Mouse (Mus musculus) A20 (cell line): ENCODE data around the gene Gramd1b.

Experiments used
- DNase-seq: peaks from one replicate; pipeline ENCODE4 v3.0.0-alpha.2; 2011; ENCODE audit warnings: low read depth, low spot score

The Gramd1b gene

DNA sequence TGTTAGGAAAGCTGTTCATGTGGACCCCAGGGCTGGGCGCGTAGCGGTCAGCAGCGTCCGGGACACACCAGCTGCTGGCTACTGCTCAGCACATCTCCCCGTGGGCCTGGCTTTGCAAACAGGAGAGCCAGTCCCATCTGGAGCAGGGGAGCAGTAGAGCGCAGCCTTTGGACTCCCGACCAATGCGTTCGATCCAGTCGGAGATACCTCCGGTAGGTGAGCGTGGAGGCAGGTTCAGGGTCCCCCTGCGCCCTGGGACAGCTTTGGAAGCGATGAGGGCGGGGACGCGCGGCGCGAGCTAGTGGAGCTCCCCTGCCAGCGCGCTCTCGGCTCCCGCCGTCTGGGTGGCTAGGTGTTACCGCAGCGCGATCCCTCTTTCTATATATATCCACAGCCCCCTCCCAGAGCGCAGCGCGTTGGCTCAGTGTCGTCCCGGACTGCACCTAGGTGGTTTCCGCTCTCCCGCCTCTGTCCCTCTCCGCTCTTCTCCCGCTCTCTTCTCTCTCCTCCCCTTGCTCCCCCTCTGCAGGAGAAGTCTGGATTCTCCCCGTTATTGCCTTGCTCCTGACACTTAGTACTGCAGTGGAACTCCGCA lies at the start of gene Gramd1b:
Gene Gramd1b (minus strand): TSS at position 357 of the 595 bp plus-strand sequence.
- no peak for DNase-seq

GRCm38 (mm10) chr9:40578726-40579625 lies 47.8 kb upstream of the Gramd1b start:
- peak; percentile 34 for DNase-seq

DNA sequence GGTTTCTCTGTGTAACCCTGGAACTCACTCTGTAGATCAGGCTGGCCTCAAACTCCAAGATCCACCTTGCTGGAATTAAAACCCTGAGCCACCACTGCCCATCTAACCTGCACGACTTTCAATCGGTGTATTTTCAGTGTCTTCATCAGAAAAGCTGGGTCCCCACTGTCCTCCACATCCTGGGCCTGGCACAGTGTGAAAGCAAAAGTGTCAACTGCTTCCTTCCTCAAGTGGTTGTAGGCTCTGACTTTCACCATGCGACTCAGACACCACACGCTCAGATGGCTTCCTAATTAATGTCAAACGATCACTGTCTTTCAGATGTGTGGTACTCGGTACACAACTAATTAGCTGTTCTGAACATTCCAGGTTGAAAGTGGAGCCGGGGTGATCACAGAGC lies 45.9 kb upstream of the Gramd1b start:
- DNase-seq = peak; percentile 75

GRCm38 (mm10) chr9:40575053-40575985 lies 44.1 kb upstream of the Gramd1b start:
- no peak for DNase-seq

DNA sequence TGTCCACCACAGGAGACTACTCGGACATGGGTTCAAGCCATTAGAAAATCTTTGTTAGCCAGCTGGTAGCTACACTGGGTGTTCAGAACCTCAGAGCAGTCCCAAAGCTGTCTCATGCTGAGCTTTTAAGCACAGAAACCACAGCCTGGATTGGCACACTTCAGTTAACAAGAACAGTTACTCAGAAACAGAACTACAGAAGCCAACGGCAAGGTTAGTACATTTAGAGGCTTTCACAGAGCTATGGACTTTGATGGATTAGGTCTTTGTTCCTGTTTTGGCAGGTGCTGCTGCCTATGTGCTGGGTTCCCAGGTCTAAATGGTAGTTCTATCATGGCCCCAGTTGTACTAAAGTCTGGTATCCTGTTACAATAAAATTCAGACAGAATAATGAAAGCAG lies 40.1 kb upstream of the Gramd1b start:
- DNase-seq = peak; percentile 52

DNA sequence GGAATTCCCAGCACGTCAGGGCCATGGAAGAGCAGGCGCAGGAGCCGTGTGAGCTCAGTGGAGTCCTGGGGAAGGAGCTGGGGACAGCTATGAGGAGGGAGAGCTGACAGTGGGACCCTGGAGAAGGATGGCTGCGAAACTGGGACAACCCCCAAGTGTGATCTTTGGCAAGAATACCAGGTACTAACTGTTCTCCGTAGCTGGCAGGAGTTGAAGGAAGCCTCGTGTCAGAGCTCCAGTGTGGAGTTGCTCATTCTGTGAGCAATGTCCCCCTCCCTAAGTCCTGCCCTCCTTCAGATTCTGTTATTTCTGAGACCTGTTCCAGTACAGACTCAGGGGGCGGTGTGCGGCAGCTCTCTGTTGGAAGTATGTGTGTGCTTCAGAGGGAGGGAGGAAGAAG lies 36.9 kb upstream of the Gramd1b start:
- DNase-seq = no peak

DNA sequence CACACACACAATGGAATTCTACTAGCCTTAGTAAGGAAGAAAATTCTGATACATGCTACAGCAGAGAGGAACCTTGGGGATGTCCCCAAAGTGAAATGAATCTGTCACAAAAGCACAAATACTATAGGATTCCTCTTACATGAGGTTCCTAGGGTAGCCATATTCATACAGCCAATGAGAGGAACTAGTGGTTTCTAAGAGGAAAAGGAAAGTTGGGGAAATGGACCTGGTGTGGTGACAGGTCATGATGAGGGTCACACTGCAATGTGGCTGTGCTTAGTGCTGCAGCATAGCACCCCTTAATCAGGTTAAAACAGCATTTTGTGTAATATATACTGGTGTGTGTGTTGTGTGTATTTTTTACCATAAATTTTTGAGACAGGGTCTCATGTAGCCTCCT lies 32.6 kb upstream of the Gramd1b start:
- no peak for DNase-seq

DNA sequence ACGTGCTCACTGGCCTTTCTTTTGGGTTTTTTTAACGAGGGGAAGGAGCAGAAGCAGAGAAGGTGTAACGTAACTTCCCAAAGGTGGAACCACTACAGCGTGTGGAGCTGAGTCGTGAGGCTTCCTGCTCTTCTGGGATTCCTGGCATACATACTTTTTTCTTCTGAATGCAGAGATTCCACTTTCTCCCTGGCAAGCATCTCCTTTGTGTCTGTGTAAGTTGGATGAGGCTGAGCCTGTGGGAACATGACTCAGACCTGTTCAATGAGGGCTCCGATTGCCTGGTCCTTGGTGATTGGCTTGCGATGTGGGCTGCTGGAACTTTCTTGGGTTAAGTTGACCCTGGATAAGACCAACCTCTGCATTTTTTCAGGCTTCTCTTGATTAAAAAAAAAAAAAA lies 28.5 kb upstream of the Gramd1b start:
- no peak for DNase-seq

GRCm38 (mm10) chr9:40557796-40558195 lies 26.6 kb upstream of the Gramd1b start:
- DNase-seq = no peak

DNA sequence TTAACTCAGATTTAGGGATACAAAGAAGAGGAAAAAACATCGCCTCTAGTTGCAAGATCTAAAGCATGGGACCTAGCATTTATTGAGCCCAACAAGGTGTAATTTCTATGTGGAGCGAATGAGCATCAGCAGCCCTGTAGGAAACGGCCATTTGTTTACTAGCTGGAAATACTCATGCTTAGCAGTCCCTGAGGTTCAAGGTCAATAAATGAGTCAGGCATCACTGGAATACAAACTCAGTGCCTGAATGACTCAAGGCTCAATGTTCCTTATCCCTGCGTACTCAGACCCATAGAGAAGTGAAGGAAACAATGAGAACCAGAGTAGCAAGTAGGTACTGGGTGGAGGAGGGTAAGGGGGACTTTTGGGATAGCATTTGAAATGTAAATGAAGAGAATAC lies 25.2 kb upstream of the Gramd1b start:
- DNase-seq = no peak

DNA sequence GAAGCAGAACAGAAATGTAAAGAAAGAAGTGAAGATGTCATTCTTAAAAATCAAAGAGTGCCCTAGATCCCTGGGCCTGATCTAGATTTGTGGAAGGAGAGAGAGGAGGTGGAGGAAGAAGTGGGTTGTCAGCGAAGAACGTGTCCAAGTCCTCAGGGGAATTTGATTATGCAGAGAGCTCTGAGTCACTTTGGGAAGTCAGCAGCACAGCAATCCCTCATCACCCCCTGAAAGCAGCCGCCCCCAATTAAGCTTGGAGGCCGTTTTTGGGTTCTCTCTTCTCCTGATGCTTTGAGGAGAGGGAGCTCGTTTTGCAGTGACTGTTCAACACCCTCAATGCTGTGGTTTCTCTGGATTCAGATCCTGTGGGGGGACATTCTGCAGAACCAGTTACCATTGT lies 24.1 kb upstream of the Gramd1b start:
- DNase-seq = no peak

DNA sequence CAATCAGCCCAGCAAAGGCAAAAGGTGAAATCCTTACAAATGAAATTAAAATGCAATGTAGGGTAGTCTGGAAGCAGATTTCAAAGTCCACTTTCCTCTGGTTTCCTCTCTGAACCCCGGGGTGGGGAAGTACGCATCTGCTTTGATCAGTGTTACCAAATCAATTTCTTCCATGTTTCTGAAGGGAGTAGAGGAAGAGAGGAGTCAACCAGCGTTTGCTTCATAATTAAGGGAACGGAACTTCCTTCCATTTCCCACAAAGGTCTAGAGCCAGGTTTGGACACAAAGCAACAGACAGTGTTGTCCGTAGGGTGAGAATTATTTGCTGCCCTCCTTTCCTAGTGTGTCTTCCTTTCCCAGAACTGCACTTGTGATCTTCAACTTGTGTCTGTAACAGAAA lies 16.7 kb upstream of the Gramd1b start:
- no peak for DNase-seq

GRCm38 (mm10) chr9:40545193-40545592 lies 14.0 kb upstream of the Gramd1b start:
- no peak for DNase-seq

DNA sequence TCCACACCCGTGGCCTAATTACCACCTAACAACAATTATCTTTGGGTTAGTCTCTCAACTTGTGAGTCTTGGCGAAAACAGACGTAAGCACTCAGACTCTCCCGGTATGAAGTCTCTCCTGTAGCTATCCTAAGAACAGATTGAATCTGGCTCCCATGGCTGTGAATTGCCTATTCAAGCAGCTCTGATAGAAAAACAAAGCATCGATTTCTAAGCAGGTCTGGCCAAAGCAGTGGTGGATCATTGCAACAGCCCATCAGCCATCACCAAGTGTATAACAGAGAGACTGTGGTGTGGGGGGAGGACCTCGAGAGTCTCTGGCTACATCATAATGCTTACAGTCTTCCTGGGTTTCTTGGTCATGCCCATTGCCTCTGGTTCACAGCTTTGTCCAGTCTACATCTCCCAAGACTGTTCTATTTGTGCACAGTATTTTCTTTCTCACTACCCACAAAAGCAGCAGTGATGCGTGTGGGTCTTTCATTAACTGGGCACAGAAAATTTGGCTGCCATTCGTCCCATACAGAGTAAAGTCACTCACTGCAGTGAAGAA lies 8.5 kb upstream of the Gramd1b start:
- no peak for DNase-seq

DNA sequence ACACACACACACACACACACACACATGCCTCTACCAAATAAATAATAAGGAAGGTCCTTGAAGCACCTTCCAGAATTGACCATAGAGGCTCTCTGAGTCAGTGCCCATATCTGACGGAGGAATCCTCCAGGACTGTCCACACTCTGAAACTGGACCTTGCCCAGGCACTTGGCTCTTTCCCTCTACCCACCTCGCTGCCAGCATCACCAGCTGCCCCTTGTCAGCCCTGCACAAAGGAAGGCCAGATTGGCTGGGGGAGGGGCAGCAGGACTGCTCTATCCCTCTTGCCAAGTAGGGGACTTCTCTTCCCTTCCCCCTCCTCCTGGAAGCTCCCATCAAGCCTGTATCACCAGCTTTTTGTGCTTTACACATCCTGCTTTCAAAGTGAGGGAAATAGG lies 6.5 kb upstream of the Gramd1b start:
- DNase-seq = no peak

- DNase-seq = no peak
These were observed 6.0 kb upstream of the Gramd1b start for GRCm38 (mm10) chr9:40537044-40537707.

DNA sequence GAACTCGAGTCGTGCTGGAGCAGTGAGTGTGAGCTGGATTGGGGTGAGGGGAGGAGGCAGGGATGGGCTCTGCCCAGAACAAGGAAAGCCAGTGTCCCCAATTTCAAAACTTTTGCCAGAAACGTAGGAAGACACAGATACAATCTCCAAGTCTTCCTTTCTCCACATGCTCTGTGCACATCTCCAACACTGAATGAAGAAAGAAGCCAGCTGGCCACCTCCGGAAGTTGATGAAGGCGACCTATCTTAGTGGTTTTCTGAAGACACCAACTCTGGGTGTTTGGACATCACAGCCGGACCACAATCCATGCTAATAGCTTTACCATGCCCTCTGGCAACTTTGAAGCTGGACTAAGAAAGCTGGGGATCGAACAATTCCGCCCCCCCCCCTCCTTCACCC lies 647 bp downstream of the Gramd1b start:
- DNase-seq = no peak

GRCm38 (mm10) chr9:40528733-40529132 lies 2.5 kb downstream of the Gramd1b start:
- peak; percentile 36 for DNase-seq

- peak; percentile 21 for DNase-seq
These were observed 4.3 kb downstream of the Gramd1b start for GRCm38 (mm10) chr9:40526928-40527327.

- DNase-seq = no peak
These were observed 9.0 kb downstream of the Gramd1b start for GRCm38 (mm10) chr9:40522156-40522555.

GRCm38 (mm10) chr9:40521097-40521496 lies 10.1 kb downstream of the Gramd1b start:
- no peak for DNase-seq
